Mouse (Mus musculus) forebrain, embryonic 14.5 days (tissue): ENCODE measurements around the gene Aox2. TPM values are rescaled to one million over a fixed set of nuclear protein-coding genes. Genes with fewer than 3 reads are reported as not detected.

Source experiments
- ATAC-seq: fragments of 200-750 bp; cut with Nextera tagmentation; 2 replicates; pipeline ENCODE4 v1.8.0; 2017; ENCODE audit warnings: mild to moderate bottlenecking, moderate library complexity
- DNase-seq: peaks from one replicate; pipeline ENCODE4 v3.0.0-alpha.2; 2015; ENCODE audit warnings: low spot score
- H3K27ac ChIP-seq: fragments of 300-500 bp; sonication (generic); 2 replicates; pipeline ENCODE4 v1.5.1; 2014; ENCODE audit warnings: low read depth, mild to moderate bottlenecking, control low read depth, low read length, moderate library complexity
- H3K27me3 ChIP-seq: fragments of 300-500 bp; sonication (generic); replicated peaks from 2 replicates; pipeline ENCODE4 v1.6.1; 2014; ENCODE audit warnings: low read length, control low read depth, mixed read lengths; ENCODE audit not compliant: control insufficient read depth, insufficient read depth
- H3K36me3 ChIP-seq: fragments of 300-500 bp; sonication (generic); 2 replicates; pipeline ENCODE4 v1.6.1; 2014; ENCODE audit warnings: low read length, control low read depth; ENCODE audit not compliant: control insufficient read depth, insufficient read depth
- H3K4me1 ChIP-seq: fragments of 300-500 bp; sonication (generic); 2 replicates; pipeline ENCODE4 v1.6.1; 2014; ENCODE audit warnings: antibody characterized with exemption, low read length, control low read depth; ENCODE audit not compliant: control insufficient read depth, insufficient read depth
- H3K4me2 ChIP-seq: fragments of 300-500 bp; sonication (generic); 2 replicates; pipeline ENCODE4 v1.6.1; 2014; ENCODE audit warnings: mild to moderate bottlenecking, control low read depth, low read length
- H3K4me3 ChIP-seq: fragments of 300-500 bp; sonication (generic); 2 replicates; pipeline ENCODE4 v1.5.1; 2014; ENCODE audit warnings: low read depth, low read length, control low read depth
- H3K9ac ChIP-seq: fragments of 300-500 bp; sonication (generic); 2 replicates; pipeline ENCODE4 v1.6.1; 2014; ENCODE audit warnings: mild to moderate bottlenecking, low read length, control low read depth, moderate library complexity
- H3K9me3 ChIP-seq: fragments of 300-500 bp; sonication (generic); replicated peaks from 2 replicates; pipeline ENCODE4 v1.6.1; 2016; ENCODE audit warnings: low read length, control low read depth, mixed read lengths; ENCODE audit not compliant: control insufficient read depth
- WGBS: fragments of 180-500 bp; shearing (Covaris S2); extraction: QIAGEN DNeasy Blood & Tissue Kit; methylation state at CpG from one replicate; pipeline ENCODE4 v1.1.7; 2014; 5-methylcytosine and 5-hydroxymethylcytosine counted together
- polyA plus RNA-seq: library from polyadenylated mRNA; unstranded; fragments of >200 nt; fragmentation: Nextera tagmentation; extraction: Ambion mirVana; gene quantifications from 2 replicates; pipeline ENCODE4 v1.2.1, GENCODE M21; 2014

Aox2 gene
- polyA plus RNA-seq, 1 experiment from 2014 or later: not detected

DNA sequence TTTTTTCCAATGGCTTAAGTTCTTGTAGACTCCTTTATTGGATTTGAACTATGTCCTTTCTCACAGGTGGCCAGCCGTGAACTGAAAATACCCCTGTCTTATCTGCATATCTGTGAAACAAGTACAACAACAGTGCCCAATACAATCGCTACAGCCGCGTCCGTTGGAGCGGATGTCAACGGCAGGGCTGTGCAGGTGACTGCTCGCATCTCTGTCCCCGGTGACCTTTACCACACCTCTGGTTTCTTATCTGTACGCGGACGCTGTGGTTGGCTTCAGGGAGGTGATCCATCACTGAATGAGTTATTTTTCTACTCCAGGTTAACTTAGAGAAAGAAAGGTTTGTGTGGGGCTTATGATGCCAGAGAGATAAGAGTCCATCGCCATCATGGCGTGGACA, 68.0 kb downstream of the Aox2 start:
- H3K27me3 ChIP-seq: no peaks in the 10 kb centered on the region
- H3K4me3 ChIP-seq: no peak overlapping the region
- WGBS: 90% methylated on average over 14 of the region's 14 CpGs
- H3K36me3 ChIP-seq: no peaks in the 10 kb centered on the region
- no peaks in the 10 kb centered on the region for H3K4me1 ChIP-seq
- H3K27ac ChIP-seq: no peak overlapping the region
- H3K9me3 ChIP-seq: no peaks in the 10 kb centered on the region
- no peak for ATAC-seq
- DNase-seq: no peak
- H3K4me2 ChIP-seq: no peak overlapping the region
- no peak overlapping the region for H3K9ac ChIP-seq

DNA sequence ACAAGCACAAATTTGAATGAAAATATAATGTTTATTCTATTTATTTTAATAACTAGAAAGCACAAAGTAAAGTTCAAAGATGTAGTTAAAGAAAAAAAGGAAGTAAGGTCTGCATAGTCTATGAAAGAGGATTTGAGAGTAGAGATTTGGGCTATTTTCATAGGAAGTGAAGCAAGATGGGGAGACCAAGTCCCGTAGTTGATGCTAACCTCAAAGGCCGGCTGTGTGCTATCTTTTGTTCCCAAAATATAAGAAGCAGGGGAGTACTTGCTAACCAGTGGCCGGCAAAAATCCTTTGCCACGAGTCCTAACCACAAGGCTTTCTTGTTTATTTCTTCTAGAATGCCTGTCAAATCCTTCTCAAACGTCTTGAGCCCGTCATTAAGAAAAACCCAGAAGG, 70.6 kb downstream of the Aox2 start:
- ATAC-seq: no peak
- no peaks in the 10 kb centered on the region for H3K27me3 ChIP-seq
- H3K4me2 ChIP-seq: no peak overlapping the region
- H3K27ac ChIP-seq: no peak overlapping the region
- WGBS: 85% methylated on average over 6 of the region's 6 CpGs
- H3K9ac ChIP-seq: no peak overlapping the region
- H3K4me1 ChIP-seq: no peaks in the 10 kb centered on the region
- DNase-seq: no peak
- no peak overlapping the region for H3K4me3 ChIP-seq
- no peaks in the 10 kb centered on the region for H3K36me3 ChIP-seq
- no peaks in the 10 kb centered on the region for H3K9me3 ChIP-seq

DNA sequence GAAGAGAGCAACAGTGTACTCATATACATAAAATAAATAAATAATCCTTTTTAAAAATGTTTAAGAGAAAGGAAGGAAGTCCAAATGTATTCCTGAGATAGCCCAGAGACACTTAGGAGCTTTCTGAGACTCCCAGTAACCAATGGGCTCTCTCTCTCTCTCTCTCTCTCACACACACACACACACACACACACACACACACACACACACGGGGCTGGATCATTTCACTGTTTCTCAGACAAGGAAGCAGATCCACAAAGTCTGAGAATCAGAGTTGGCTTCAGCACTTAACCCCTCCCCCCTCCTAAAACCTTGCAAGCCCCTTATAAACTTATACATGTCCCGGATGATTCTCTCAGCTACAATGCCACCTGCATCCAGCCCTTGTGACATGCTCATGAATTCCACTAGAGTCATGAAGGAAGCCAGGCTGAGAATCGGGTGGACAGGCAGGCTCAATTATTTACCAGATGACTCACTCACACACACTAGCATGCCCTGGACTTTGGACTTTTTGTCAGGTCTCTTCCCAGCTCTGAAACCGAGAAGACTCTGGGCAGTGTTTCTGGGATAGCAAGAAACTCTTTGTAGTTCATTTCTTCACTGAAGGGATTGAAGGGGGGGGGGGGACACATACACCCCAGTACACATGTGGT, 75.2 kb downstream of the Aox2 start:
- H3K27ac ChIP-seq: no peak overlapping the region
- no peaks in the 10 kb centered on the region for H3K27me3 ChIP-seq
- H3K4me3 ChIP-seq: no peak overlapping the region
- H3K4me1 ChIP-seq: no peaks in the 10 kb centered on the region
- no peak for DNase-seq
- WGBS: 78% methylated on average over 4 of the region's 4 CpGs
- no peaks in the 10 kb centered on the region for H3K36me3 ChIP-seq
- H3K4me2 ChIP-seq: no peak overlapping the region
- no peak for ATAC-seq
- no peak overlapping the region for H3K9ac ChIP-seq
- H3K9me3 ChIP-seq: no peaks in the 10 kb centered on the region

DNA sequence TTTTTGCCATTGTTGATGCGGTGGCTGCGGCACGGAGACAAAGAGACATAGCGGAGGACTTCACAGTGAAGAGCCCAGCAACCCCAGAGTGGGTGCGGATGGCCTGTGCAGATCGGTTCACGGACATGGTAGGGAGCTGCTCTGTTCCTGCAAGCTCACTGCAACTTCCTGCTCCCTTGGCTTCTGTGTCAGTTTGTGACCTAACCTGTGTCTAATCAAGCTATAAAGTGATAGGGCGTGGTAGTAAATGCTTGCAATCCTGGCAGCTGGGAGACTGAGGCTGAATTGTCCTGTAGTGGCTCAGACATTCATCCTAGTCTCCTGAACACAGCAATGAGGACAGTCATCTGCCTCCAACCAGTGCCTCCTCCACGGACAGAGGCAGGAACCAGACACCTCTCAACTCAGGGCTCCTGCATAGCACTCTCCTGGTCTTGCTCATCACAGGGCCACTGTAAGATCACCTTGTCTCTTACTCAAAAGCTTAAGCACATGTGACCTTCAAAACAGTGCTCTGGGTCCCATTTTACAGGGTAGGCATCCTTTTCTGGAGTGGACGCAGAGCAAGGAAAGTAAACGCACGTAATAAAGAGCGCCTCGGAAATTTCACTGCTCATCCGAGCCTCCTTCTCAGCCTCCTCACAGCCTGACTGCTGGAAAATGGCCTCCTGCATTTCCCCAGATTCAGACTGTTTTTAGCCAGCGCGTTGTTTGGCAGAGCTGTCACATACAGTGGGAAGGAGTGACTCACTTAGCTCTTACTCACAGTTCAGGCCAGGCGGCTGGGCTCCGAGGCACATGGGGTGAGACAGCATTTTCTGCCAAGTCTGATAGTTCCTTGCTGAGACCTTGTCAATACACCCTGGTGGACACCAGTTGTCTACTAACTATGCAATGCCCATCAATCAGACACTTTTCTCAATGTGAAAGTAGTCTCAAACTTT, 81.1 kb downstream of the Aox2 start:
- Histone ChIP-seq H3K4me2 (no peak overlapping the region), H3K36me3 (no peaks in the 10 kb centered on the region), H3K27ac (no peak overlapping the region), H3K9ac (no peak overlapping the region), H3K27me3 (no peaks in the 10 kb centered on the region), H3K4me3 (no peak overlapping the region), H3K9me3 (no peaks in the 10 kb centered on the region), H3K4me1 (no peaks in the 10 kb centered on the region)
- no peak for ATAC-seq
- DNase-seq: no peak
- WGBS: 85% methylated on average over 19 of the region's 19 CpGs

DNA sequence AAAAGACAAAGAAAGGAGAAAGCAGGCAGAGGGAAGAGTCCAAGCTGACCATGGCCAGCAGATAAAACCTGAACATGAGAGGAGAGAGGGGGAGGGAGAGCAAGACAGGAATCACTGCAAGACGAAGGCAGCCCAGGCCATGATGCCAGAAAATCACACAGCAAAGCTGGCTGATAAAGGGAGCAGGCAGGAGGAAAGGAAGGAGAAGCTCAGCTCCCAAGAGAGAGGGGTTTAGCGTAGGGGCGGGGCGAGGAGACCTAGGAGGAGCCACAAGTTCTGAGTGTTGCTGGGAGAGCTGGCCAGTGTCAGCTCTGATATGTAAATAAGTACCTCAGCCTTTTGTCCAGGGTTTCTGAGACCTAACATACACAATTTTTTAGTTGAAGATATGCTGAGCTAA, 84.2 kb downstream of the Aox2 start:
- Histone ChIP-seq H3K27ac (no peak overlapping the region), H3K4me1 (no peaks in the 10 kb centered on the region), H3K9ac (no peak overlapping the region), H3K27me3 (no peaks in the 10 kb centered on the region), H3K4me3 (no peak overlapping the region), H3K36me3 (no peaks in the 10 kb centered on the region), H3K9me3 (no peaks in the 10 kb centered on the region), H3K4me2 (no peak overlapping the region)
- 60% methylated on average over 4 of the region's 4 CpGs for WGBS
- DNase-seq (no peak), ATAC-seq (no peak)

DNA sequence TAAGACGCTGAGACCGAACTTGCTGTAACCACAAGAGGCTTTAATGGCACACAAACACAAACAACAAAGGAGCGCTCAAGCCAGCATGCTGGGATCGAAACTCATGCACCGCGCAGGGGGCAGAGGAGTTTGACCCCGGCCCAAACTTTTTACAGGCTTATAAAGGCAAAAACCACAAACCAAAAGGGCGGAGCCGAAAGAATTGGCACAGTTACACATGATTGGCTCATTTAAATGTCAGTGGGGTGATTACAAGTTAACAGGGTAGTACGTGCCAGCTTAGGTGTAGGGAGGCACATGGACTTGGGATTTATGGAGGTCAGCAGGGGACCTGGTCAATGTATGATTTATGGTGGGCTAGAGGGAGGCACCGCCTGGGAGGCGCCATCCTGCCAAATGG, 86.4 kb downstream of the Aox2 start:
- Histone ChIP-seq H3K4me1 (no peaks in the 10 kb centered on the region), H3K36me3 (no peaks in the 10 kb centered on the region), H3K27me3 (no peaks in the 10 kb centered on the region), H3K9ac (no peak overlapping the region), H3K27ac (no peak overlapping the region), H3K9me3 (no peaks in the 10 kb centered on the region), H3K4me3 (no peak overlapping the region), H3K4me2 (no peak overlapping the region)
- 91% methylated on average over 12 of the region's 12 CpGs for WGBS
- ATAC-seq (no peak), DNase-seq (no peak)

DNA sequence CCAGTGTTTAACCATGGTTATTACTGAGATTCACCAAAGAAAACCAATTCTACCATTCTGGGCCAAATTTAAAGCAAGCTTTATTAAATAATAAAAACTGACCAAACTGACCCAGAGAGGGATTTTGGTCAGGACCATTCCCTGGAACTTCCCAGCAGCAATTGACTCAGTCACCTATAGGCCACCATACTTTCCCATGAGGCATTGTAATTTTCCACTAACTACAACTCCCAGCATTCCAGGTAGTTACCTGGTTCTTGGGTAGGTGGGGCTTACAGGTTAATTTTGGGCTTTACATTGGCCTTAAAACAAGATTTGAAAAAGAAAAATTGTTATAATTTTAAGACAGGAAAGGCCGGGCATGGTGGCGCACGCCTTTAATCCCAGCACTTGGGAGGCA, 87.7 kb downstream of the Aox2 start:
- H3K4me3 ChIP-seq: no peak overlapping the region
- H3K4me1 ChIP-seq: no peaks in the 10 kb centered on the region
- no peak overlapping the region for H3K9ac ChIP-seq
- H3K27me3 ChIP-seq: no peaks in the 10 kb centered on the region
- no peak overlapping the region for H3K27ac ChIP-seq
- DNase-seq (no peak), ATAC-seq (no peak)
- no peaks in the 10 kb centered on the region for H3K36me3 ChIP-seq
- no peaks in the 10 kb centered on the region for H3K9me3 ChIP-seq
- H3K4me2 ChIP-seq: no peak overlapping the region
- 100% methylated on average over 3 of the region's 3 CpGs for WGBS

DNA sequence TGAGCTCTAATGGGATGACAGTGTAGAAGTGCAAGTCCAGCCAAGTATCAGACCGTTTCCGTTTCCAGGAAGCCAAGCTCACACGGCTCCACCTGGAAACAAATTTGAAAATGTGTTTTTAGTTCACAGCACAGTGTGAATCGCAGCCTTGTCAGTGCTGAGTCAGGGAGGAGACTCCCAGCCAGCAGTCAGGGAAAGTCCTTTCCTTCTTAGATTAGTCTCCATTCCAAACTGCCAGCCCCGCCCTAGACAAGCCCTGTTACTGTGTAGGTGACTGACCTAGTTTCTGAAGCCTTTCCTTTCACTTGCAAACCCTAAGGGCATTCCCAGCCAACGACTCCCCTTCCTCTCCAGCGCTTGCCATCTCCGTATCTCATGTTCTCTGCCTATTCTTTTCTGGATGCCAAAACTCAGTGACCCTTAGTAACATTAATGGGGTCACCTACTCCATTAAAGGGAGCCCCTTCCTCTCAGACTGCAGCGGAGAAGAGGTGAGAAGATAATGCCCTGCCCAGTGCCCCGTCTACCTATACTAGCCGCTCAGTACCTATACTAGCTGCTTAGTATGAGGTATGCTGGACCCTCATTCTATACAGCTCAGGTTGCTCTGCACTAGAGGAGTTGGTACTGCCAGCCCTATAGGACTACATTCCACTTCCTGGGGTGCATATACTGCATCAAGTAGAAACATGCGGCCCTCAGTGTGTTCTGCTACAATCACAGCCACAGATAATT, 88.8 kb downstream of the Aox2 start:
- Histone ChIP-seq H3K4me3 (no peak overlapping the region), H3K9me3 (no peaks in the 10 kb centered on the region), H3K27ac (no peak overlapping the region), H3K4me1 (no peaks in the 10 kb centered on the region), H3K36me3 (no peaks in the 10 kb centered on the region), H3K27me3 (no peaks in the 10 kb centered on the region), H3K4me2 (no peak overlapping the region), H3K9ac (no peak overlapping the region)
- DNase-seq: no peak
- no peak for ATAC-seq
- 85% methylated on average over 12 of the region's 12 CpGs for WGBS
